Mouse (Mus musculus) olfactory bulb, adult 2 months (tissue): ENCODE measurements around the gene Tmem120a.

ENCODE experiments used
- CTCF ChIP-seq: fragments of 200-500 bp; IDR thresholded peaks from 2 replicates; pipeline ENCODE4 v1.5.1; 2012; ENCODE audit warnings: low read depth, mild to moderate bottlenecking, low read length, moderate library complexity; ENCODE audit not compliant: insufficient read depth
- POLR2A ChIP-seq: fragments of 200-500 bp; IDR thresholded peaks from 2 replicates; pipeline ENCODE4 v1.6.1; 2012; ENCODE audit warnings: mild to moderate bottlenecking, low read depth, low read length, moderate library complexity; ENCODE audit not compliant: insufficient read depth

DNA sequence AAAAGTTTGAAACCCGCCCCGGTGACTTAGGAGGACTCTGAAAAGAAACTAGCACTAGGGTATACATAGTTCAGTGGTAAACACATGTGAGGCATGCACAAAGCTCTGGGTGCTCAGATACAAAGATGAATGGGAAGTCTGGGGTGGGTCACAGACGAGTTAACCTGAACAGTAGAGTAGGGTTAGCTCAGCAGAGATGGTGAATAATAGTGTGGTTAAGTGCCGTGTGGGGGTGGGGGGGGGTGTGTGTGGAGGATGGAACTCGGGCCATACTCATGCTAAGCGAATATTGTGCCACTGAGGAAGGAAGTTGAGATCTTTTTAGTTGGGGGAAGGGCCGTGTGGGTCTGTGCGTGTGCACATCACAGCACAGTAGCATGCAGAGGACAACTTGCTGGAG lies 36.1 kb upstream of the Tmem120a start:
- TF ChIP-seq CTCF, result no peak
- no peak for TF ChIP-seq POLR2A
